Mouse (Mus musculus): ENCODE measurements around the gene Opcml. TPM values are rescaled to one million over a fixed set of nuclear protein-coding genes. Genes with fewer than 3 reads are reported as not detected.

The Opcml gene
- polyA plus RNA-seq, 1 experiment from 2014 or later: 73.0 TPM

GRCm38 (mm10) chr9:28561761-28562160, 771.2 kb downstream of the Opcml start:
- H3K9ac ChIP-seq (ENCODE audit: low read depth, low read length): no peak overlapping the region; the same call in 1 of the 2 replicates
- H3K4me1 ChIP-seq (ENCODE audit: control insufficient read depth, insufficient read depth, low read length): peaks cover 15% of the 10 kb centered on the region
- H3K9me3 ChIP-seq (replicated peaks; ENCODE audit: control insufficient read depth, low read length, poor library complexity, severe bottlenecking): no peaks in the 10 kb centered on the region
- WGBS: 21% methylated on average over 6 of the region's 6 CpGs
- no peaks in the 10 kb centered on the region for H3K27me3 ChIP-seq (ENCODE audit: control insufficient read depth, insufficient read depth, low read depth, low read length)
- H3K27ac ChIP-seq (ENCODE audit: low read length): no peak overlapping the region
- H3K36me3 ChIP-seq (ENCODE audit: control insufficient read depth, insufficient read depth, low read length): no peaks in the 10 kb centered on the region
- no peak overlapping the region for H3K4me2 ChIP-seq (ENCODE audit: low read length)
- no peak for ATAC-seq
- H3K4me3 ChIP-seq (ENCODE audit: low read depth, low read length): no peak overlapping the region

GRCm38 (mm10) chr9:28563066-28563683, 772.6 kb downstream of the Opcml start:
- Histone ChIP-seq H3K9me3 (replicated peaks; ENCODE audit: control insufficient read depth, low read length, poor library complexity, severe bottlenecking) (no peaks in the 10 kb centered on the region), H3K4me1 (ENCODE audit: control insufficient read depth, insufficient read depth, low read length) (peaks cover 18% of the 10 kb centered on the region), H3K9ac (ENCODE audit: low read depth, low read length) (no peak overlapping the region), H3K27me3 (ENCODE audit: control insufficient read depth, insufficient read depth, low read depth, low read length) (no peaks in the 10 kb centered on the region), H3K4me2 (ENCODE audit: low read length) (no peak overlapping the region), H3K27ac (ENCODE audit: low read length) (no peak overlapping the region), H3K36me3 (ENCODE audit: control insufficient read depth, insufficient read depth, low read length) (no peaks in the 10 kb centered on the region), H3K4me3 (ENCODE audit: low read depth, low read length) (no peak overlapping the region)
- ATAC-seq: no peak
- WGBS: 59% methylated on average over 14 of the region's 14 CpGs

DNA sequence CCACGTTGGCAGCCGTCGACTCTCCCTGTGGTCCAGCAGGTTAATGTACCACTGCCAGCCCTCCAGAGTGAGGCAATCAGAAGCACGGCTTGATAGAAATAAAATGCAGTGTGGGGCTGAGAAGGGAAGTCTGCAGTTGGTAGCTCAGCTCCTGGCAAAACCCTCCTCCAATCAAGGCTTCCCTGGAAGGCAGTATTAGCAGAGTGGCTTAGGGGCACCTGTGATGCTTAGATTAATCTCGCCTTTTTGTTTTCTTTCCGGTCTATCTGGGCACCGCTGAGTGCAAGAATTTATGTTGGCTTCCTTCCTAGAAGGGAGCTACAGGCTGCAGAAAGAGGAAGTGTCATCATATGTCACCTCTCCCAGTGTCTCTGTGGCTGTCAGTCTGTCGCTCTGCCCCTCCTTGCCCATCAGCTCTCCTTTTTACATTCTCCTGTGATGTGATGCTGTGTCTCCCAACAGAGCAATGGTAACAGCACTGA, 778.5 kb downstream of the Opcml start:
- Histone ChIP-seq H3K27me3 (ENCODE audit: control insufficient read depth, insufficient read depth, low read depth, low read length) (no peaks in the 10 kb centered on the region), H3K9me3 (replicated peaks; ENCODE audit: control insufficient read depth, low read length, poor library complexity, severe bottlenecking) (no peaks in the 10 kb centered on the region), H3K4me3 (ENCODE audit: low read depth, low read length) (no peak overlapping the region), H3K9ac (ENCODE audit: low read depth, low read length) (no peak overlapping the region), H3K27ac (ENCODE audit: low read length) (peak overlapping the region; percentile 52), H3K4me1 (ENCODE audit: control insufficient read depth, insufficient read depth, low read length) (peaks cover 21% of the 10 kb centered on the region), H3K4me2 (ENCODE audit: low read length) (no peak overlapping the region), H3K36me3 (ENCODE audit: control insufficient read depth, insufficient read depth, low read length) (no peaks in the 10 kb centered on the region)
- 22% methylated on average over 8 of the region's 8 CpGs for WGBS
- peak; percentile 68 for ATAC-seq

DNA sequence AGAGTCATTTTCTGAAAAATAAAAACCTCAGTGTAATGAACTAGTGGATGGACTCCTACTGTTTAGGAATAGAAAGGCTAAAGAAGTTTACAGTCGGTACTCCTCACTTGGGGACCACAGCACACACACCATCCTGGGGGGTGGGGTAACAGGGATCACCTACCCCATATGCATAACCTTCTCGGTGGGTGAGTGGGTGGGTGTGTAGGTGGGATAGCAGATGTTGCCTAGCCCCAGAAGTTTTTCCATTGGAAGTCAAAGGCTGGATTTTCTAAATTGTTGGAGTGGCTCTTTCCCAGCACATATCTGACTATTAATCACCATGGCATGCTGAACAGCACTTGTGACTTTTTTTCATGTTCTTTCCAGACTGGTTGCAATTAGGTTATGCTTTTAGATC, 779.2 kb downstream of the Opcml start:
- ATAC-seq: no peak
- H3K4me3 ChIP-seq (ENCODE audit: low read depth, low read length): no peak overlapping the region
- H3K27ac ChIP-seq (ENCODE audit: low read length): no peak overlapping the region
- WGBS: 61% methylated on average over 2 of the region's 2 CpGs
- H3K9ac ChIP-seq (ENCODE audit: low read depth, low read length): no peak overlapping the region
- H3K4me1 ChIP-seq (ENCODE audit: control insufficient read depth, insufficient read depth, low read length): peaks cover 21% of the 10 kb centered on the region
- no peaks in the 10 kb centered on the region for H3K27me3 ChIP-seq (ENCODE audit: control insufficient read depth, insufficient read depth, low read depth, low read length)
- H3K36me3 ChIP-seq (ENCODE audit: control insufficient read depth, insufficient read depth, low read length): no peaks in the 10 kb centered on the region
- no peak overlapping the region for H3K4me2 ChIP-seq (ENCODE audit: low read length)
- no peaks in the 10 kb centered on the region for H3K9me3 ChIP-seq (replicated peaks; ENCODE audit: control insufficient read depth, low read length, poor library complexity, severe bottlenecking)

DNA sequence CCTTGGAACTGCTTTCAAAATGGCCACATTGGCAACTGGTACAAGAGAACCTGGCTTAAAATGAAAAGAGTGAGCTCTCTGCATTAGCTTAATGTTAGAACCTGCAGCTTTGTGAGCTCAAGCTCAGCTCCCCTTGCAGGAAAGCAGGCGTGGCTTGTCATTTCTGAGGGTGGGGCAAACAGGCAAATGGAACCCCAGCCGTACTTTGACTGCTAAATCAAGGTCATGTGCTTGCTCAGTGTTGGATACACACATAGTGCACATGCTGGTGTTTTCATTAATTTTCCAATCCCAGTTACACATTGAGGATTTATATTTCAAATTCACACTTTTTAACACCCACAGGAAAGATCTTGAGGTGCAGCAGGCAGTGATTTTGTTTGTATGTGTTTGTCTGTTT, 781.1 kb downstream of the Opcml start:
- H3K4me2 ChIP-seq (ENCODE audit: low read length): no peak overlapping the region
- no peaks in the 10 kb centered on the region for H3K27me3 ChIP-seq (ENCODE audit: control insufficient read depth, insufficient read depth, low read depth, low read length)
- no peaks in the 10 kb centered on the region for H3K36me3 ChIP-seq (ENCODE audit: control insufficient read depth, insufficient read depth, low read length)
- no peak for ATAC-seq
- H3K27ac ChIP-seq (ENCODE audit: low read length): no peak overlapping the region
- H3K9ac ChIP-seq (ENCODE audit: low read depth, low read length): no peak overlapping the region
- 79% methylated on average over 2 of the region's 2 CpGs for WGBS
- peaks cover 21% of the 10 kb centered on the region for H3K4me1 ChIP-seq (ENCODE audit: control insufficient read depth, insufficient read depth, low read length)
- no peak overlapping the region for H3K4me3 ChIP-seq (ENCODE audit: low read depth, low read length)
- H3K9me3 ChIP-seq (replicated peaks; ENCODE audit: control insufficient read depth, low read length, poor library complexity, severe bottlenecking): no peaks in the 10 kb centered on the region

- Histone ChIP-seq H3K9me3 (replicated peaks; ENCODE audit: control insufficient read depth, low read length, poor library complexity, severe bottlenecking) (no peaks in the 10 kb centered on the region), H3K27ac (ENCODE audit: low read length) (no peak overlapping the region), H3K27me3 (ENCODE audit: control insufficient read depth, insufficient read depth, low read depth, low read length) (no peaks in the 10 kb centered on the region), H3K4me2 (ENCODE audit: low read length) (no peak overlapping the region), H3K4me3 (ENCODE audit: low read depth, low read length) (no peak overlapping the region), H3K36me3 (ENCODE audit: control insufficient read depth, insufficient read depth, low read length) (no peaks in the 10 kb centered on the region), H3K9ac (ENCODE audit: low read depth, low read length) (no peak overlapping the region), H3K4me1 (ENCODE audit: control insufficient read depth, insufficient read depth, low read length) (peaks cover 21% of the 10 kb centered on the region)
- WGBS: 69% methylated on average over 9 of the region's 9 CpGs
- no peak for ATAC-seq
Observed at GRCm38 (mm10) chr9:28572136-28572774, 781.7 kb downstream of the Opcml start.

GRCm38 (mm10) chr9:28578730-28579129, 788.2 kb downstream of the Opcml start:
- ATAC-seq: no peak
- Histone ChIP-seq H3K36me3 (ENCODE audit: control insufficient read depth, insufficient read depth, low read length) (no peaks in the 10 kb centered on the region), H3K4me3 (ENCODE audit: low read depth, low read length) (no peak overlapping the region), H3K27ac (ENCODE audit: low read length) (no peak overlapping the region), H3K9ac (ENCODE audit: low read depth, low read length) (no peak overlapping the region), H3K9me3 (replicated peaks; ENCODE audit: control insufficient read depth, low read length, poor library complexity, severe bottlenecking) (no peaks in the 10 kb centered on the region), H3K27me3 (ENCODE audit: control insufficient read depth, insufficient read depth, low read depth, low read length) (no peaks in the 10 kb centered on the region), H3K4me1 (ENCODE audit: control insufficient read depth, insufficient read depth, low read length) (no peaks in the 10 kb centered on the region), H3K4me2 (ENCODE audit: low read length) (no peak overlapping the region)

GRCm38 (mm10) chr9:28587253-28587652, 796.7 kb downstream of the Opcml start:
- H3K4me1 ChIP-seq (ENCODE audit: control insufficient read depth, insufficient read depth, low read length): no peaks in the 10 kb centered on the region
- no peak overlapping the region for H3K27ac ChIP-seq (ENCODE audit: low read length)
- ATAC-seq: no peak
- H3K36me3 ChIP-seq (ENCODE audit: control insufficient read depth, insufficient read depth, low read length): no peaks in the 10 kb centered on the region
- 74% methylated on average over 3 of the region's 3 CpGs for WGBS
- no peaks in the 10 kb centered on the region for H3K9me3 ChIP-seq (replicated peaks; ENCODE audit: control insufficient read depth, low read length, poor library complexity, severe bottlenecking)
- H3K4me2 ChIP-seq (ENCODE audit: low read length): no peak overlapping the region
- H3K4me3 ChIP-seq (ENCODE audit: low read depth, low read length): no peak overlapping the region
- H3K9ac ChIP-seq (ENCODE audit: low read depth, low read length): no peak overlapping the region
- no peaks in the 10 kb centered on the region for H3K27me3 ChIP-seq (ENCODE audit: control insufficient read depth, insufficient read depth, low read depth, low read length)

- Histone ChIP-seq H3K27me3 (ENCODE audit: control insufficient read depth, insufficient read depth, low read depth, low read length) (no peaks in the 10 kb centered on the region), H3K27ac (ENCODE audit: low read length) (peak overlapping the region; percentile 13; the same call in 1 of the 2 replicates), H3K9me3 (replicated peaks; ENCODE audit: control insufficient read depth, low read length, poor library complexity, severe bottlenecking) (no peaks in the 10 kb centered on the region), H3K4me2 (ENCODE audit: low read length) (no peak overlapping the region), H3K36me3 (ENCODE audit: control insufficient read depth, insufficient read depth, low read length) (no peaks in the 10 kb centered on the region), H3K9ac (ENCODE audit: low read depth, low read length) (no peak overlapping the region), H3K4me1 (ENCODE audit: control insufficient read depth, insufficient read depth, low read length) (no peaks in the 10 kb centered on the region), H3K4me3 (ENCODE audit: low read depth, low read length) (no peak overlapping the region)
- 47% methylated on average over 4 of the region's 4 CpGs for WGBS
- no peak for ATAC-seq
Observed at GRCm38 (mm10) chr9:28587857-28588388, 797.3 kb downstream of the Opcml start.
